Mouse (Mus musculus) spleen, adult 2 months (tissue): ENCODE results near the gene Adamts17.

Source experiments
- CTCF ChIP-seq: fragments of 200-500 bp; IDR thresholded peaks from 2 replicates; pipeline ENCODE4 v1.5.1; 2011; ENCODE audit warnings: mild to moderate bottlenecking, inconsistent platforms; ENCODE audit not compliant: insufficient read depth, insufficient read length, insufficient replicate concordance; ENCODE audit errors: extremely low read depth
- POLR2A ChIP-seq: fragments of 200-500 bp; IDR thresholded peaks from 2 replicates; pipeline ENCODE4 v1.6.1; 2011; ENCODE audit warnings: low read depth, low read length, inconsistent platforms

DNA sequence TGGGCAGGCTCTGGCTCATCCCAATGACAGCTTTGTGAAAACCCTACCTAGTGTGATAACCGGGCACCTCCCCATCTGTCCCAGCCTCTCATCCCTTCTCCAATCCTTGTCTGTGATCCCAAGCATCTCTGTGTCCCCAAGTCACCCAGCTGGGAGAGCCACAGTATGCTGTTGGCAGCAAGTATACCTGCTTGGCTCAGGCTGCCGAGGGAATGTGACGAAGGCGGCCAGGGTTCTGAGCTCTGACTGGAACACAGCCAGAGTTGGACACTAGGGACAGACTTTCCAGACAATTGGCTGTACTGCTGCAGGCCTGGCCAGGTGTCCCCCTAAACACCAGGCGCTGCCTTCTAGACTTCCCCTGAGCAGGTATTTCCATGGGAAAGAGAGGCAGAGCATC lies 63.5 kb downstream of the Adamts17 start:
- TF ChIP-seq POLR2A = no peak
- TF ChIP-seq CTCF = no peak
